Mouse (Mus musculus) forebrain, embryonic 14.5 days (tissue): ENCODE measurements around the gene Gna14. TPM values are rescaled to one million over a fixed set of nuclear protein-coding genes. Genes with fewer than 3 reads are reported as not detected.

Source experiments
- ATAC-seq: fragments of 200-750 bp; cut with Nextera tagmentation; 2 replicates; pipeline ENCODE4 v1.8.0; 2017; ENCODE audit warnings: mild to moderate bottlenecking, moderate library complexity
- DNase-seq: peaks from one replicate; pipeline ENCODE4 v3.0.0-alpha.2; 2015; ENCODE audit warnings: low spot score
- H3K27ac ChIP-seq: fragments of 300-500 bp; sonication (generic); 2 replicates; pipeline ENCODE4 v1.5.1; 2014; ENCODE audit warnings: low read depth, mild to moderate bottlenecking, control low read depth, low read length, moderate library complexity
- H3K27me3 ChIP-seq: fragments of 300-500 bp; sonication (generic); replicated peaks from 2 replicates; pipeline ENCODE4 v1.6.1; 2014; ENCODE audit warnings: low read length, control low read depth, mixed read lengths; ENCODE audit not compliant: control insufficient read depth, insufficient read depth
- H3K36me3 ChIP-seq: fragments of 300-500 bp; sonication (generic); 2 replicates; pipeline ENCODE4 v1.6.1; 2014; ENCODE audit warnings: low read length, control low read depth; ENCODE audit not compliant: control insufficient read depth, insufficient read depth
- H3K4me1 ChIP-seq: fragments of 300-500 bp; sonication (generic); 2 replicates; pipeline ENCODE4 v1.6.1; 2014; ENCODE audit warnings: antibody characterized with exemption, low read length, control low read depth; ENCODE audit not compliant: control insufficient read depth, insufficient read depth
- H3K4me2 ChIP-seq: fragments of 300-500 bp; sonication (generic); 2 replicates; pipeline ENCODE4 v1.6.1; 2014; ENCODE audit warnings: mild to moderate bottlenecking, control low read depth, low read length
- H3K4me3 ChIP-seq: fragments of 300-500 bp; sonication (generic); 2 replicates; pipeline ENCODE4 v1.5.1; 2014; ENCODE audit warnings: low read depth, low read length, control low read depth
- H3K9ac ChIP-seq: fragments of 300-500 bp; sonication (generic); 2 replicates; pipeline ENCODE4 v1.6.1; 2014; ENCODE audit warnings: mild to moderate bottlenecking, low read length, control low read depth, moderate library complexity
- H3K9me3 ChIP-seq: fragments of 300-500 bp; sonication (generic); replicated peaks from 2 replicates; pipeline ENCODE4 v1.6.1; 2016; ENCODE audit warnings: low read length, control low read depth, mixed read lengths; ENCODE audit not compliant: control insufficient read depth
- WGBS: fragments of 180-500 bp; shearing (Covaris S2); extraction: QIAGEN DNeasy Blood & Tissue Kit; methylation state at CpG from one replicate; pipeline ENCODE4 v1.1.7; 2014; 5-methylcytosine and 5-hydroxymethylcytosine counted together
- polyA plus RNA-seq: library from polyadenylated mRNA; unstranded; fragments of >200 nt; fragmentation: Nextera tagmentation; extraction: Ambion mirVana; gene quantifications from 2 replicates; pipeline ENCODE4 v1.2.1, GENCODE M21; 2014

Gna14 gene
- polyA plus RNA-seq, 1 experiment from 2014 or later, result 1.8 TPM

DNA sequence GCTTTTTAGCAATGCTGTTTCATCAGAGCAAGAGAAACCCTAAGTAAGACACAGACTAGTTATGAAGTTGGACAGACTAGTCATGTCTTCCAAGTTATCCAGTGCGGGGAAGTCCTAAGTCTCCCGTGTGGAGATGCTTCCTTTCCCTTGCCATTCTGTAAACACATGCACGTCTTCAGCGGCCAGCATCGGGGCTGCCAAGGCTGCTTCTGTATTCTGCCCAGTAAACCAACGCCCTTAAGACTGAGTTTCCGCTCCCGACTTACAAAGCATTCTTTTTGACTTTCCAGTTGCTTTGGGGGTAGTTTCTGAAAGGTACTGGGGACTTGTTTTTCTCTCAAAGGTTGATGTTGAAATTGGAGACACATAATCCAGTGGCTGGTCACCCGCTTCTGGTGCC, 26.9 kb downstream of the Gna14 start:
- ATAC-seq, result no peak
- Histone ChIP-seq H3K9me3 (no peaks in the 10 kb centered on the region), H3K4me2 (no peak overlapping the region), H3K4me3 (no peak overlapping the region), H3K9ac (no peak overlapping the region), H3K27ac (no peak overlapping the region), H3K4me1 (no peaks in the 10 kb centered on the region), H3K27me3 (no peaks in the 10 kb centered on the region), H3K36me3 (no peaks in the 10 kb centered on the region)
- no peak for DNase-seq
- WGBS, result 88% methylated on average over 9 of the region's 9 CpGs

DNA sequence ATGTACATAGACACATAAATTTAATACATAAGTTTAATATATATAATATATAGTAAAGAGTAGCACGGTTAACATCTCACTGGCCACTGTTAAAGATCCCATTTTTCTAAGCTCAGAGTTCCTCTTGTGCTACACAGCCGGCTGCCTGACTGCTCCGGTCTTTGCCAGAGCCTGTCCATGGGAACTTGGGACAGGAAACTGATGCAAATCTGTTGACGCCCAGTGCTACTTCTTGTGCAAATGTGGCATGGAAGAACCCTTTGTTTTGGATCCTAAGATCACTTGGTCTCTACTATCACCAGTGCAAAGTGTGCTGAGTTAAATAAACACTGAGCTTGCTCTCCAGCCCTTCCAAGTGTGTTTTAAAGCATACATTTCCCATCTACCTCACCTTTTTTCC, 29.2 kb downstream of the Gna14 start:
- Histone ChIP-seq H3K4me1 (no peaks in the 10 kb centered on the region), H3K9me3 (no peaks in the 10 kb centered on the region), H3K27ac (no peak overlapping the region), H3K4me3 (no peak overlapping the region), H3K36me3 (no peaks in the 10 kb centered on the region), H3K9ac (no peak overlapping the region), H3K4me2 (no peak overlapping the region), H3K27me3 (no peaks in the 10 kb centered on the region)
- DNase-seq, result no peak
- ATAC-seq, result no peak
- WGBS, result 83% methylated on average over 4 of the region's 4 CpGs

DNA sequence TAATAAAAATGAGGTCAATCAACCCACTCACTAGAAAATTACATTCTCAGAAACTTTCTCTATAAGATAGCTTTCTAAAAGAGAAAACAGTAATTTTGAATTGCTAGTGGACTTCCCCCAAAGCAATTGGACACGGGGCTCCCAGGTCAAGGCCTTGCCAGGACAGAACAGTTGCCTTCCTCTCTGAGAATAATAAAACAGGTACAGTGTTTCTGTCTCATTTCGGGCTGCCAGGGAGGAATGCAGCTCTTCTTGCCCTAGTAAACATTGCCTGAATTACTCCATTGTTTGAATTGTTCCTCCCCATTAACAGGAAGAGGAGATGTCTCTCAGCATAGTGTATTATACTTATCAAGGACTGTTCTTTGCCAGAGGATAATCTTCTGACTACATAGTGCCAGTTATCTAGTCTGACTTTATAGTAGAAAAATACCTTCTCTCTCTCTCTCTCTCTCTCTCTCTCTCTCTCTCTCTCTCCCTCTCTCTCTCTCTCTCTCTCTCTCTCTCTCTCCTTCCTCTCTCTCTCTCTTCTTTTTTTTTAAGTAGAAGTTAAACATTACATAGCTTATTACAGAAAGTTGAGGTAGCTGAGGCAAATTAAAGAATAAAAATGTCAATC, 33.3 kb downstream of the Gna14 start:
- Histone ChIP-seq H3K9ac (no peak overlapping the region), H3K36me3 (no peaks in the 10 kb centered on the region), H3K9me3 (no peaks in the 10 kb centered on the region; the same call in none of the 2 replicates), H3K4me1 (no peaks in the 10 kb centered on the region), H3K4me3 (no peak overlapping the region), H3K27ac (no peak overlapping the region), H3K27me3 (no peaks in the 10 kb centered on the region), H3K4me2 (no peak overlapping the region)
- no peak for ATAC-seq
- 56% methylated on average over 2 of the region's 2 CpGs for WGBS
- no peak for DNase-seq

DNA sequence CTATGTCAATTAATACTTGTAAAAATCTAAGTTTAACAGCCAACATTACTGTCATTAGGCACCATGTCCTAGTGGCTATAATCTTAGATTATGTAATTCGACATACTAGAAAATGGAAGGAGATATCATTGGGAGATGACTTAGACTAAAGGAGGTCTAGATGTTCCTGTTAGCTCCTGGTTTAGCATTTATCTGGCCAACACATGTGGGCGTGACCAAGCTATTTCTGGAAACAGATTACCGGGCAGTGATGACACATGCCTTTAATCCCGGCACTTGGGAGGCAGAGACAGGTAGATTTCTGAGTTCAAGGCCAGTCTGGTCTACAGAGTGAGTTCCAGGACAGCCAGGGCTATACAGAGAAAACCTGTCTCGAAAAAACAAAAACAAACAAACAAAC, 37.1 kb downstream of the Gna14 start:
- no peak overlapping the region for H3K9ac ChIP-seq
- no peaks in the 10 kb centered on the region for H3K4me1 ChIP-seq
- H3K4me3 ChIP-seq, result no peak overlapping the region
- H3K9me3 ChIP-seq, result no peaks in the 10 kb centered on the region; the same call in none of the 2 replicates
- H3K27ac ChIP-seq, result no peak overlapping the region
- H3K4me2 ChIP-seq, result no peak overlapping the region
- no peaks in the 10 kb centered on the region for H3K36me3 ChIP-seq
- no peaks in the 10 kb centered on the region for H3K27me3 ChIP-seq
- ATAC-seq (no peak), DNase-seq (no peak)
- WGBS, result 88% methylated on average over 5 of the region's 5 CpGs

DNA sequence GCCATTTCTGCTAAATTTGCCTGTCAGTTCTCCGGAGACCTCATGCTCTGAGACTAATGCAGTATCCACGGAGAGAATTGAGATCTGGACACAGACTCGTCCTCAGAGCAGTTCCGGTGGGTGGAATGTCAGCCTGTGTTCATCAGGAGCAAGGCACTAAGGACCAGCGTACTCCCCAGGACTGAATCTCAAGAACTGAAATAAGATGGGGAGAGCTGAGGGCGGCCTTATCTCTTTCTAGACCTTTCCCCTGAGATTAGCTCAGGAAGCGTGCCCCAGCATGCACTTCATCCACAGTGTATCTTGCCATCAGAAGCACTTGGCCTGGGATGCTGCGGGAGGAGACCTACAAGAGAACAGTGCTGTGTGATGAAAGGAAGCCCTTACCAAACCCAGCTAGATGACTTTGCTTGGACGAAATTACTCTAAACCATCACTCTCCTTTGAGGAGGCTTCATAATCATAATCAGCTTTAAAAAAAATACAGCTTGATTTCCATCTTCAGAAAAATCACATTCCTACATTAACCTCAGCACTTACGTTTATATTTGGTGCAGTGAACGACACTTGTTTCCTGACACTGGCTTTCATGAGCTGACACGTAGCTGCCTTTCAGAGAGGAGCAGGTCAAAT, 41.9 kb downstream of the Gna14 start:
- Histone ChIP-seq H3K36me3 (no peaks in the 10 kb centered on the region), H3K4me2 (no peak overlapping the region), H3K27me3 (no peaks in the 10 kb centered on the region), H3K9me3 (no peaks in the 10 kb centered on the region; the same call in none of the 2 replicates), H3K4me3 (no peak overlapping the region), H3K4me1 (no peaks in the 10 kb centered on the region), H3K9ac (no peak overlapping the region), H3K27ac (no peak overlapping the region)
- ATAC-seq, result no peak
- WGBS, result 91% methylated on average over 12 of the region's 12 CpGs
- DNase-seq, result no peak

DNA sequence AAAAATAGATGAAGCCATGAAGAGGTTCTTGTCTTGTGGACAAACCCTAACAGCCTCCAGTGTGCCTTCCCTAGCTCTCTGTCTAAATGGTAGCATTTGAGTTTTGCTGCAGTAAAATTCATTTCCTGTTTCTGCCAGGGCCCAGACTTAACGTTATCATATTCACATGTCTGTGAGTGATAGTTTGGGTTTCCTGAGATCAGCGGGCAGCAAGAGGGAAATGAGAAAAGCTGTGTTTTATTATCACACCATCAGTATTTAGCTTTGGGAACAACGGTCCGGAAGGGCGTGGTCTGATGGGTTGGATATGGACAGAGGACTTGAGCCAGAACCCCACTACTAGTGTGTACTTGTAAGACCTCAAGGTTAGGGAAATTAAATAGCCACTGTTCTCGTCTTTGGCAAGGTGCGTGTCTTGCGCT, 42.6 kb downstream of the Gna14 start:
- Histone ChIP-seq H3K4me1 (no peaks in the 10 kb centered on the region), H3K4me3 (no peak overlapping the region), H3K27me3 (no peaks in the 10 kb centered on the region), H3K36me3 (no peaks in the 10 kb centered on the region), H3K9me3 (no peaks in the 10 kb centered on the region; the same call in none of the 2 replicates), H3K9ac (no peak overlapping the region), H3K27ac (no peak overlapping the region), H3K4me2 (no peak overlapping the region)
- ATAC-seq (no peak), DNase-seq (no peak)
- 92% methylated on average over 8 of the region's 8 CpGs for WGBS

DNA sequence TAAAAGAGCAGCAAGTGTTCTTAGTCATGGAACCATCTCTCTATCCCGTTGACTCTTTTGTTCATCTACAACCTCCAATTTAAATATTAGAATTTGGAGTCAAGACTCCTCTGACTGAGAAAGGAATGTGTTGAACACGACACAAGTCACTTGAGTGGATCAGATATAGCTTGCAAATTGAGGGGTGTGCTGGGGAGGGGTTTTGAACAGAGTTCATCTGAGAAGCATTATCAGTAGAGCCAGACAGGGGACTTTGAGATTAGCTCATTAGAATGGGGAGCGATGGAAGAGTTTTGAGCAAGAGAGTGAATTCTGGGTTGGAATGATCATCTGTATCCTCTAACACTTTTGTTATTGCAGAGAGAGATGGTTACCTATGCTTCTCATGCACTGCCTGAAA, 46.5 kb downstream of the Gna14 start:
- Histone ChIP-seq H3K4me3 (no peak overlapping the region), H3K36me3 (no peaks in the 10 kb centered on the region), H3K4me2 (no peak overlapping the region), H3K4me1 (no peaks in the 10 kb centered on the region), H3K9ac (no peak overlapping the region), H3K27ac (no peak overlapping the region), H3K27me3 (no peaks in the 10 kb centered on the region), H3K9me3 (no peaks in the 10 kb centered on the region)
- ATAC-seq (no peak), DNase-seq (no peak)
- 90% methylated on average over 3 of the region's 3 CpGs for WGBS

DNA sequence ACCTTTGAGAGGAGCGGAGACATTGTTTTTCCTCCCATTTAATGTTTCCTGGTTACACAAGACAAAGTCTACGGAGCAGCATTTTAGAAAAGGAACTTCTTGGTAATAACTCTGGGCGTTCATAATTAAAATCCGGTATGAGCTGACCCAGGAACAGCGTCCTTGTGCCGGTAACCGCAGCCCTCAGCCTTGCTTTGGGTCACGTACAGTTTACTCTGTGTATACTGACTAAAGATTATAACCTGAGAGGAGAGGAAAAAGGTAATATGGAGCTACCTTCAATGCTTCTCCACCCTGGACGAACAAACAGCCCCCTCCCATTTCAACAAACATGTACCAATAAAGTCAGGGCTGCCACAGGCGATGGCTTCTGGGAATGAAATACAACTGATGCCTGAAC, 48.7 kb downstream of the Gna14 start:
- H3K9me3 ChIP-seq, result no peaks in the 10 kb centered on the region
- no peak for DNase-seq
- no peaks in the 10 kb centered on the region for H3K4me1 ChIP-seq
- no peak overlapping the region for H3K9ac ChIP-seq
- no peak overlapping the region for H3K27ac ChIP-seq
- H3K36me3 ChIP-seq, result no peaks in the 10 kb centered on the region
- no peak overlapping the region for H3K4me2 ChIP-seq
- H3K4me3 ChIP-seq, result no peak overlapping the region
- ATAC-seq, result no peak
- no peaks in the 10 kb centered on the region for H3K27me3 ChIP-seq
- 90% methylated on average over 10 of the region's 10 CpGs for WGBS

DNA sequence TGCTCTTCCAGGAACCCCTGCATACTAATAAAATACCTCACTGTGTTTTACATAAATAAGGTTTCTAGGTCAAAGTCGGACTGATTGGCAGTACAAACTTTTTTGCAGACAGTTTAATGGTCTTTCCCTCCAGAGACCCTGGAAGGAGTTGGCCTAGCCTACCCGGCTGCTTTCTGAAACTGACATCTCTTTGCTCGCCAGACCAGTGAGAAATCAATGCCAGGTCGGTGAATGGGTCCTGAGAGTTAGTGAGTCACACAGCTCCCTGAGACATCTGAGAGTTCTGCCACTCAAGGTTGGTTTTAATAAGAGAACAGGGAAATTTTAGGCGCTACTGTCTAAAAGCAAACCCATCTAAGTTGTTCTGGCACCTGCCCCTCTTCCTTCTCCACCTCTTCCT, 49.1 kb downstream of the Gna14 start:
- no peak for ATAC-seq
- no peaks in the 10 kb centered on the region for H3K9me3 ChIP-seq
- H3K27ac ChIP-seq, result no peak overlapping the region
- DNase-seq, result no peak
- H3K36me3 ChIP-seq, result no peaks in the 10 kb centered on the region
- no peak overlapping the region for H3K4me3 ChIP-seq
- WGBS, result 79% methylated on average over 5 of the region's 5 CpGs
- H3K9ac ChIP-seq, result no peak overlapping the region
- H3K27me3 ChIP-seq, result no peaks in the 10 kb centered on the region
- H3K4me2 ChIP-seq, result no peak overlapping the region
- H3K4me1 ChIP-seq, result no peaks in the 10 kb centered on the region
